Comparison of ENCODE assay signal across 8 mouse cellular contexts in genomic region chr13:23465600-23466109, GRCm38 (mm10). TPM values are rescaled to one million over a fixed set of nuclear protein-coding genes. Genes with fewer than 3 reads are reported as not detected.
A peak's percentile ranks its signal among the peaks of the same experiment; 100 is the strongest.
DNase-seq lines count a peak whose midpoint lies in the region; ATAC-seq and TF ChIP-seq lines count a peak whose summit lies in the region.

Gene Btn1a1 (minus strand): TSS chr13:23465901.

- DNase-seq in heart, adult 9 months (ENCODE audit: low spot score in 2 of 2): no peak
- peak; percentile 27 for DNase-seq in T-cell, adult 2 months (ENCODE audit: low spot score)
- DNase-seq in forebrain, postnatal 0 days: peak; percentile 17
- no peak for DNase-seq in testis, postnatal 10 days (ENCODE audit: low spot score)
- DNase-seq in ovary, postnatal 36 days (ENCODE audit: low spot score): no peak

- peak within 1 kb of the TSS; percentile 92 for H3K4me2 ChIP-seq in heart, embryonic 12.5 days
- H3K4me2 ChIP-seq in forebrain, postnatal 0 days (ENCODE audit: low read depth): peak within 1 kb of the TSS; percentile 87
- H3K4me2 ChIP-seq in liver, embryonic 15.5 days: peak within 1 kb of the TSS; percentile 90
- peak within 1 kb of the TSS; percentile 90 for H3K4me2 ChIP-seq in stomach, embryonic 15.5 days

- 0% methylated on average over 7 of the region's 7 CpGs for WGBS in heart, embryonic 12.5 days
- WGBS in forebrain, postnatal 0 days: 1% methylated on average over 7 of the region's 7 CpGs
- 2% methylated on average over 7 of the region's 7 CpGs for WGBS in liver, embryonic 15.5 days (ENCODE audit: insufficient replicate concordance)
- whole genome bisulfite sequencing in stomach, embryonic 15.5 days: 1% methylated on average over 7 of the region's 7 CpGs

- no peaks in the 10 kb centered on the region for H3K36me3 ChIP-seq in heart, embryonic 12.5 days
- H3K36me3 ChIP-seq in forebrain, postnatal 0 days (ENCODE audit: insufficient read depth): no peaks in the 10 kb centered on the region
- H3K36me3 ChIP-seq in liver, embryonic 15.5 days (replicated peaks): no peaks in the 10 kb centered on the region
- H3K36me3 ChIP-seq in stomach, embryonic 15.5 days: no peaks in the 10 kb centered on the region

- peak within 1 kb of the TSS; percentile 68 for H3K9ac ChIP-seq in heart, embryonic 12.5 days
- H3K9ac ChIP-seq in forebrain, postnatal 0 days: peak within 1 kb of the TSS; percentile 59; the same call in 1 of the 2 replicates
- peak within 1 kb of the TSS; percentile 81 for H3K9ac ChIP-seq in liver, embryonic 15.5 days
- H3K9ac ChIP-seq in stomach, embryonic 15.5 days: peak within 1 kb of the TSS; percentile 16; the same call in 1 of the 2 replicates

- H3K27ac ChIP-seq in heart, embryonic 12.5 days (ENCODE audit: poor library complexity, severe bottlenecking): no peak within 1 kb of the TSS
- no peak within 1 kb of the TSS for H3K27ac ChIP-seq in forebrain, postnatal 0 days (ENCODE audit: low read depth, low read length)
- peak within 1 kb of the TSS; percentile 88 for H3K27ac ChIP-seq in liver, embryonic 15.5 days (replicated peaks)
- no peak within 1 kb of the TSS for H3K27ac ChIP-seq in stomach, embryonic 15.5 days

- H3K4me3 ChIP-seq in heart, embryonic 12.5 days: peak within 1 kb of the TSS; percentile 66
- peak within 1 kb of the TSS; percentile 60 for H3K4me3 ChIP-seq in forebrain, postnatal 0 days (ENCODE audit: low read depth, low read length)
- H3K4me3 ChIP-seq in liver, embryonic 15.5 days (replicated peaks): peak within 1 kb of the TSS; percentile 73
- peak within 1 kb of the TSS; percentile 54 for H3K4me3 ChIP-seq in stomach, embryonic 15.5 days (replicated peaks)

- no peak for ATAC-seq in heart, embryonic 12.5 days (ENCODE audit: insufficient number of reproducible peaks, low FRiP score)
- ATAC-seq in forebrain, postnatal 0 days: no peak
- ATAC-seq in liver, embryonic 15.5 days (ENCODE audit: insufficient read depth): no peak; the same call in 1 of the 2 replicates
- ATAC-seq in stomach, embryonic 15.5 days (ENCODE audit: insufficient read depth, low FRiP score, low read depth): no peak; the same call in 1 of the 2 replicates

- no peaks in the 10 kb centered on the region for H3K9me3 ChIP-seq in heart, embryonic 12.5 days (replicated peaks)
- H3K9me3 ChIP-seq in forebrain, postnatal 0 days (ENCODE audit: low read length): no peaks in the 10 kb centered on the region
- H3K9me3 ChIP-seq in liver, embryonic 15.5 days (replicated peaks): no peaks in the 10 kb centered on the region
- H3K9me3 ChIP-seq in stomach, embryonic 15.5 days: no peaks in the 10 kb centered on the region

- TF ChIP-seq CTCF in forebrain, postnatal 0 days (IDR thresholded peaks at IDR 0.05; ENCODE audit: low read depth): no peak

- peaks cover 15% of the 10 kb centered on the region for H3K4me1 ChIP-seq in heart, embryonic 12.5 days (replicated peaks)
- H3K4me1 ChIP-seq in forebrain, postnatal 0 days (ENCODE audit: insufficient read depth): no peaks in the 10 kb centered on the region; the same call in 1 of the 2 replicates
- H3K4me1 ChIP-seq in liver, embryonic 15.5 days (replicated peaks): peaks cover 48% of the 10 kb centered on the region
- peaks cover 14% of the 10 kb centered on the region; the same call in 1 of the 2 replicates for H3K4me1 ChIP-seq in stomach, embryonic 15.5 days

- H3K27me3 ChIP-seq in heart, embryonic 12.5 days (replicated peaks): no peaks in the 10 kb centered on the region
- H3K27me3 ChIP-seq in forebrain, postnatal 0 days (ENCODE audit: insufficient read depth, low read length): no peaks in the 10 kb centered on the region
- H3K27me3 ChIP-seq in liver, embryonic 15.5 days: no peaks in the 10 kb centered on the region
- H3K27me3 ChIP-seq in stomach, embryonic 15.5 days (replicated peaks): no peaks in the 10 kb centered on the region

RNA-seq across cellular contexts. Expression of gene Btn1a1, which starts in this region (rescaled TPM):
- polyA plus RNA-seq in heart, embryonic 12.5 days (2016; fragmentation: Nextera tagmentation; extraction: Ambion mirVana): 2.6 and 2.9 TPM in 2 replicates
- total RNA-seq in forebrain, postnatal 0 days (2014; rRNA removed): 0.08 and 0.33 TPM in 2 replicates
- 0.12 TPM in 1 of 2 replicates, not detected in the other for polyA plus RNA-seq in forebrain, postnatal 0 days (2015; fragmentation: Nextera tagmentation; extraction: Ambion mirVana)
- 1.6 and 2.1 TPM in 2 replicates for polyA plus RNA-seq in liver, embryonic 15.5 days (2015; fragmentation: Nextera tagmentation; extraction: Ambion mirVana)
- 0.09 and 0.22 TPM in 2 replicates for polyA plus RNA-seq in stomach, embryonic 15.5 days (2015; fragmentation: Nextera tagmentation; extraction: Ambion mirVana)

Comparison
In these comparisons a context has a peak if more than half of its experiments do, and no peak if none do; other contexts are left out.
1. Peak in DNase-seq, H3K4me3 ChIP-seq, H3K9ac ChIP-seq and H3K4me2 ChIP-seq in forebrain, postnatal 0 days; RNA of the gene not detected or under 1 TPM.
2. H3K9ac ChIP-seq: peak in every context shown above with its lines; median percentile 81 in liver, embryonic 15.5 days; 68 in heart, embryonic 12.5 days; 59 in forebrain, postnatal 0 days; 16 in stomach, embryonic 15.5 days.